Mouse (Mus musculus) heart, embryonic 13.5 days (tissue): ENCODE results near the gene Nfkbil1. TPM values are rescaled to one million over a fixed set of nuclear protein-coding genes. Genes with fewer than 3 reads are reported as not detected.

ENCODE experiments used
- ATAC-seq: fragments of 200-750 bp; cut with Nextera tagmentation; 2 replicates; pipeline ENCODE4 v1.8.0; 2017; ENCODE audit warnings: moderate TSS enrichment; ENCODE audit not compliant: insufficient number of reproducible peaks, low FRiP score, low TSS enrichment; ENCODE audit errors: extremely low read depth
- H3K27ac ChIP-seq: fragments of 300-500 bp; sonication (generic); replicated peaks from 2 replicates; pipeline ENCODE4 v1.5.1; 2015; ENCODE audit warnings: moderate library complexity, mild to moderate bottlenecking, inconsistent platforms
- H3K27me3 ChIP-seq: fragments of 300-500 bp; sonication (generic); replicated peaks from 2 replicates; pipeline ENCODE4 v1.6.1; 2015; ENCODE audit warnings: mild to moderate bottlenecking, inconsistent platforms
- H3K36me3 ChIP-seq: fragments of 300-500 bp; sonication (generic); 2 replicates; pipeline ENCODE4 v1.6.1; 2015; ENCODE audit warnings: mild to moderate bottlenecking, inconsistent platforms
- H3K4me1 ChIP-seq: fragments of 300-500 bp; sonication (generic); 2 replicates; pipeline ENCODE4 v1.6.1; 2015; ENCODE audit warnings: inconsistent platforms
- H3K4me2 ChIP-seq: fragments of 300-500 bp; sonication (generic); 2 replicates; pipeline ENCODE4 v1.6.1; 2015; ENCODE audit warnings: inconsistent platforms, mild to moderate bottlenecking, moderate library complexity
- H3K4me3 ChIP-seq: fragments of 300-500 bp; sonication (generic); 2 replicates; pipeline ENCODE4 v1.5.1; 2015; ENCODE audit warnings: moderate library complexity, mild to moderate bottlenecking, inconsistent platforms
- H3K9ac ChIP-seq: fragments of 300-500 bp; sonication (generic); 2 replicates; pipeline ENCODE4 v1.6.1; 2015; ENCODE audit warnings: inconsistent platforms, mild to moderate bottlenecking, moderate library complexity
- H3K9me3 ChIP-seq: fragments of 300-500 bp; sonication (generic); 2 replicates; pipeline ENCODE4 v1.6.1; 2016; ENCODE audit warnings: inconsistent platforms
- WGBS: fragments of 180-500 bp; shearing (Covaris S2); methylation state at CpG from one replicate; pipeline ENCODE4 v1.1.7; 2015; ENCODE audit warnings: mixed read lengths; 5-methylcytosine and 5-hydroxymethylcytosine counted together
- polyA plus RNA-seq: library from polyadenylated mRNA; unstranded; fragments of >200 nt; fragmentation: Nextera tagmentation; extraction: Ambion mirVana; gene quantifications from 2 replicates; pipeline ENCODE4 v1.2.1, GENCODE M21; 2015

The Nfkbil1 gene
- polyA plus RNA-seq, 1 experiment from 2014 or later: 8.1 TPM

GRCm38 (mm10) chr17:35253293-35254093 lies 17.9 kb upstream of the Nfkbil1 start:
- no peak overlapping the region for H3K4me3 ChIP-seq
- no peak for ATAC-seq
- no peak overlapping the region for H3K9ac ChIP-seq
- WGBS: 82% methylated on average over 28 of the region's 32 CpGs
- H3K4me1 ChIP-seq: peaks cover 5% of the 10 kb centered on the region; the same call in 1 of the 2 replicates
- no peaks in the 10 kb centered on the region for H3K9me3 ChIP-seq
- no peak overlapping the region for H3K27ac ChIP-seq
- no peaks in the 10 kb centered on the region for H3K27me3 ChIP-seq
- peaks cover 59% of the 10 kb centered on the region for H3K36me3 ChIP-seq
- H3K4me2 ChIP-seq: no peak overlapping the region

GRCm38 (mm10) chr17:35252619-35253292 lies 17.2 kb upstream of the Nfkbil1 start:
- Histone ChIP-seq H3K4me3 (no peak overlapping the region), H3K4me1 (peaks cover 1% of the 10 kb centered on the region; the same call in 1 of the 2 replicates), H3K4me2 (no peak overlapping the region), H3K36me3 (peaks cover 66% of the 10 kb centered on the region), H3K27ac (no peak overlapping the region), H3K9me3 (no peaks in the 10 kb centered on the region), H3K27me3 (no peaks in the 10 kb centered on the region), H3K9ac (no peak overlapping the region)
- whole genome bisulfite sequencing: 80% methylated on average over 18 of the region's 18 CpGs
- no peak for ATAC-seq

GRCm38 (mm10) chr17:35251981-35252380 lies 16.4 kb upstream of the Nfkbil1 start:
- Histone ChIP-seq H3K9ac (no peak overlapping the region), H3K4me3 (no peak overlapping the region), H3K4me2 (no peak overlapping the region), H3K27ac (no peak overlapping the region), H3K9me3 (no peaks in the 10 kb centered on the region), H3K4me1 (peaks cover 5% of the 10 kb centered on the region), H3K27me3 (no peaks in the 10 kb centered on the region), H3K36me3 (peaks cover 74% of the 10 kb centered on the region)
- ATAC-seq: no peak
- 76% methylated on average over 5 of the region's 5 CpGs for WGBS

- Histone ChIP-seq H3K27ac (no peak overlapping the region), H3K9me3 (no peaks in the 10 kb centered on the region), H3K4me1 (peaks cover 13% of the 10 kb centered on the region), H3K27me3 (no peaks in the 10 kb centered on the region), H3K4me3 (no peak overlapping the region), H3K36me3 (peaks cover 81% of the 10 kb centered on the region), H3K4me2 (no peak overlapping the region), H3K9ac (no peak overlapping the region)
- 78% methylated on average over 15 of the region's 15 CpGs for WGBS
- no peak for ATAC-seq
Measured at GRCm38 (mm10) chr17:35251162-35251719, 15.6 kb upstream of the Nfkbil1 start.

- Histone ChIP-seq H3K4me2 (no peak overlapping the region), H3K4me1 (peaks cover 20% of the 10 kb centered on the region), H3K9me3 (no peaks in the 10 kb centered on the region), H3K27me3 (no peaks in the 10 kb centered on the region), H3K9ac (no peak overlapping the region), H3K27ac (no peak overlapping the region), H3K4me3 (no peak overlapping the region), H3K36me3 (peaks cover 89% of the 10 kb centered on the region)
- WGBS: 80% methylated on average over 3 of the region's 3 CpGs
- no peak for ATAC-seq
Measured at GRCm38 (mm10) chr17:35250348-35251120, 14.9 kb upstream of the Nfkbil1 start.

- H3K27me3 ChIP-seq: no peaks in the 10 kb centered on the region
- peaks cover 29% of the 10 kb centered on the region for H3K4me1 ChIP-seq
- H3K4me2 ChIP-seq: no peak overlapping the region
- peaks cover 98% of the 10 kb centered on the region for H3K36me3 ChIP-seq
- 88% methylated on average over 19 of the region's 19 CpGs for WGBS
- no peak overlapping the region for H3K4me3 ChIP-seq
- no peaks in the 10 kb centered on the region for H3K9me3 ChIP-seq
- no peak overlapping the region for H3K27ac ChIP-seq
- no peak for ATAC-seq
- H3K9ac ChIP-seq: no peak overlapping the region
Measured at GRCm38 (mm10) chr17:35249451-35250197, 14.0 kb upstream of the Nfkbil1 start.

- no peak overlapping the region for H3K27ac ChIP-seq
- H3K4me2 ChIP-seq: no peak overlapping the region
- no peaks in the 10 kb centered on the region for H3K27me3 ChIP-seq
- no peak overlapping the region for H3K9ac ChIP-seq
- no peak overlapping the region for H3K4me3 ChIP-seq
- H3K36me3 ChIP-seq: peaks cover 99% of the 10 kb centered on the region
- peaks cover 35% of the 10 kb centered on the region for H3K4me1 ChIP-seq
- no peak for ATAC-seq
- WGBS: 86% methylated on average over 14 of the region's 14 CpGs
- no peaks in the 10 kb centered on the region for H3K9me3 ChIP-seq
Measured at GRCm38 (mm10) chr17:35248986-35249385, 13.4 kb upstream of the Nfkbil1 start.

- Histone ChIP-seq H3K9ac (no peak overlapping the region), H3K36me3 (peaks cover 90% of the 10 kb centered on the region), H3K4me3 (no peak overlapping the region), H3K4me1 (peaks cover 45% of the 10 kb centered on the region), H3K4me2 (no peak overlapping the region), H3K9me3 (no peaks in the 10 kb centered on the region), H3K27me3 (no peaks in the 10 kb centered on the region), H3K27ac (no peak overlapping the region)
- no peak for ATAC-seq
- WGBS: 78% methylated on average over 7 of the region's 7 CpGs
Measured at GRCm38 (mm10) chr17:35247144-35247543, 11.6 kb upstream of the Nfkbil1 start.

- WGBS: 83% methylated on average over 15 of the region's 15 CpGs
Measured at GRCm38 (mm10) chr17:35245731-35246623, 10.4 kb upstream of the Nfkbil1 start.

GRCm38 (mm10) chr17:35244999-35245398 lies 9.4 kb upstream of the Nfkbil1 start:
- Histone ChIP-seq H3K4me3 (peak overlapping the region; percentile 95), H3K27ac (no peak overlapping the region; the same call in 1 of the 2 replicates), H3K9me3 (no peaks in the 10 kb centered on the region), H3K9ac (peak overlapping the region; percentile 100), H3K4me1 (peaks cover 56% of the 10 kb centered on the region), H3K36me3 (peaks cover 70% of the 10 kb centered on the region), H3K27me3 (no peaks in the 10 kb centered on the region), H3K4me2 (peak overlapping the region; percentile 73)
- WGBS: 65% methylated on average over 2 of the region's 2 CpGs
- ATAC-seq: no peak

More at GRCm38 (mm10) chr17:35245731-35246623, 10.4 kb upstream of the Nfkbil1 start:
- no peak overlapping the region; the same call in 1 of the 2 replicates for H3K4me2 ChIP-seq
- peaks cover 46% of the 10 kb centered on the region for H3K4me1 ChIP-seq
- H3K9ac ChIP-seq: peak overlapping the region; percentile 100; the same call in 1 of the 2 replicates
- H3K27ac ChIP-seq: no peak overlapping the region
- H3K4me3 ChIP-seq: no peak overlapping the region
- H3K9me3 ChIP-seq: no peaks in the 10 kb centered on the region
- no peak for ATAC-seq
- no peaks in the 10 kb centered on the region for H3K27me3 ChIP-seq
- H3K36me3 ChIP-seq: peaks cover 79% of the 10 kb centered on the region
